35 mouse cellular contexts compared by ENCODE assay signal in genomic region chr5:136035285-136035684, GRCm38 (mm10). TPM values are rescaled to one million over a fixed set of nuclear protein-coding genes. Genes with fewer than 3 reads are reported as not detected.
DNase-seq lines count a peak whose midpoint lies in the region; ATAC-seq and TF ChIP-seq lines count a peak whose summit lies in the region.
"Had no signal": no experiment of that assay in that cellular context is flagged by ENCODE, and none has a peak within 500 bp of the region (broad histone marks: within the 10 kb centered on the region; RNA-seq: fewer than 3 reads in every experiment).

No protein-coding gene starts in this region.

- intact Hi-C loops in gastrocnemius, adult 2 months (cut with DNase I): no loop called here

- no peak for DNase-seq in gastrocnemius, adult 2 months
- no peak for DNase-seq in gastrocnemius, postnatal 25 days
- no peak for DNase-seq in thymus, postnatal 0 days (ENCODE audit: low spot score)
- no peak for DNase-seq in kidney, adult 2 months
- DNase-seq: adrenal gland, postnatal 10 days; adrenal gland, postnatal 36 days; B cell, adult 2 months; cerebellum, adult 11-12 months; cerebellum, adult 8-10 months; cerebellum, postnatal 10 days; cerebellum, postnatal 36 days; embryo, embryonic 11 days; gastrocnemius, postnatal 14 days; heart, adult 2 months had no signal

- no peak for TF ChIP-seq POLR2A in kidney, adult 2 months (IDR thresholded peaks at IDR 0.05; ENCODE audit: low read depth, low read length)

- H3K27me3 ChIP-seq in kidney, adult 2 months (replicated peaks; ENCODE audit: control insufficient read depth, insufficient read depth, low read length): no peaks in the 10 kb centered on the region
- H3K27me3 ChIP-seq: CH12.LX; embryonic facial prominence, embryonic 13.5 days; forebrain, embryonic 12.5 days; forebrain, embryonic 15.5 days; hindbrain, embryonic 12.5 days; hindbrain, embryonic 15.5 days; Patski had no signal

- ATAC-seq in monocyte, adult 5-6 weeks (replicated peaks; ENCODE audit: insufficient number of reproducible peaks, low FRiP score, low TSS enrichment, poor library complexity, severe bottlenecking): 0 out of 2 replicates have a peak, but pooled peaks have one; percentile 10
- ATAC-seq: forebrain, embryonic 15.5 days; Patski had no signal

- no peaks in the 10 kb centered on the region for H3K79me2 ChIP-seq in macrophage (ENCODE audit: inconsistent target)

- peaks cover 12% of the 10 kb centered on the region; the same call in 1 of the 2 replicates for H3K36me3 ChIP-seq in macrophage (ENCODE audit: inconsistent target)
- H3K36me3 ChIP-seq in kidney, adult 2 months (ENCODE audit: control insufficient read depth, insufficient read depth, low read length): no peaks in the 10 kb centered on the region

- no peak overlapping the region for H3K4me3 ChIP-seq in gastrocnemius, adult 2 months
- H3K4me3 ChIP-seq in macrophage (ENCODE audit: inconsistent target): no peak overlapping the region
- no peak overlapping the region for H3K4me3 ChIP-seq in kidney, adult 2 months (ENCODE audit: insufficient read depth, low read depth, low read length)
- H3K4me3 ChIP-seq: embryonic facial prominence, embryonic 10.5 days; embryonic facial prominence, embryonic 13.5 days; erythroblast, embryonic 14.5 days; forebrain, embryonic 12.5 days; forebrain, embryonic 15.5 days; heart, adult 2 months; hindbrain, embryonic 12.5 days; hindbrain, embryonic 15.5 days had no signal

- no CpG with 5 or more reads among the region's 1 CpGs for WGBS in macrophage (ENCODE audit: missing documents)
- 83% methylated on average over 1 of the region's 1 CpGs for WGBS in kidney, adult 2 months

- H3K27ac ChIP-seq in gastrocnemius, adult 2 months: peak overlapping the region; percentile 41
- peak overlapping the region; percentile 14 for H3K27ac ChIP-seq in macrophage
- H3K27ac ChIP-seq in kidney, adult 2 months (ENCODE audit: insufficient read depth, low read depth, low read length): no peak overlapping the region
- H3K27ac ChIP-seq: embryonic facial prominence, embryonic 10.5 days; embryonic facial prominence, embryonic 13.5 days; forebrain, embryonic 12.5 days; forebrain, embryonic 15.5 days; heart, adult 2 months; hindbrain, embryonic 12.5 days; hindbrain, embryonic 15.5 days had no signal

- H3K4me1 ChIP-seq in kidney, adult 2 months (ENCODE audit: control insufficient read depth, insufficient read depth, low read length): no peaks in the 10 kb centered on the region
- H3K4me1 ChIP-seq: forebrain, embryonic 15.5 days; hindbrain, embryonic 15.5 days had no signal

- no peak for TF ChIP-seq CTCF in gastrocnemius, adult 2 months (IDR thresholded peaks at IDR 0.05)
- TF ChIP-seq CTCF in kidney, adult 2 months (conservative IDR thresholded peaks at IDR 0.05; ENCODE audit: insufficient read depth, insufficient read length, low read depth, low read length): no peak

RNA-seq across cellular contexts. Expression of gene Upk3b, which starts 3.0 kb away (rescaled TPM):
- total RNA-seq in gastrocnemius, adult 2 months (2021): not detected
- total RNA-seq in gastrocnemius, postnatal 25 days (2021): under 1 TPM in 1 of 2 experiments, not detected in 1; 0.11 TPM
- total RNA-seq in macrophage (2018; cell fraction: chromatin; rRNA removed): 1 to 10 TPM in 1 of 26 experiments, under 1 TPM in 5, not detected in 20; 0.22 to 2.9 (median 0.37) TPM
- total RNA-seq in macrophage (2018; cell fraction: cytosol; rRNA removed): under 1 TPM in 15 of 26 experiments, not detected in 11; under 0.01 to 0.32 (median 0.17) TPM
- total RNA-seq in macrophage (2018; cell fraction: nucleus; rRNA removed): 1 to 10 TPM in 1 of 26 experiments, under 1 TPM in 11, not detected in 14; 0.11 to 1.4 (median 0.23) TPM
- polyA plus RNA-seq in macrophage (2018): not detected in 3 replicates
- not detected in 3 replicates for total RNA-seq in monocyte, adult 5-6 weeks (2017)
- polyA plus RNA-seq in thymus, postnatal 0 days (2015; fragmentation: Nextera tagmentation; extraction: Ambion mirVana): 0.32 and 0.48 TPM in 2 replicates
- polyA plus RNA-seq in kidney, adult 2 months (2012; rRNA removed): 7.7 and 8.1 TPM in 2 replicates
- total RNA-seq: CH12.LX; gastrocnemius, postnatal 14 days; hematopoietic stem cell, adult 5-6 weeks had no signal
- polyA plus RNA-seq: cortical plate, adult 2 months; erythroblast, embryonic 14.5 days; forebrain, embryonic 12.5 days; forebrain, embryonic 15.5 days; G1E; hindbrain, embryonic 15.5 days had no signal

RNA-seq across cellular contexts. Expression of gene Upk3bl, which starts 19.0 kb away (rescaled TPM):
- not detected for total RNA-seq in gastrocnemius, adult 2 months (2021)
- total RNA-seq in gastrocnemius, postnatal 25 days (2021): not detected
- not detected for total RNA-seq in macrophage (2018; cell fraction: chromatin; rRNA removed)
- total RNA-seq in macrophage (2018; cell fraction: cytosol; rRNA removed): not detected
- not detected for total RNA-seq in macrophage (2018; cell fraction: nucleus; rRNA removed)
- not detected in 3 replicates for polyA plus RNA-seq in macrophage (2018)
- not detected in 3 replicates for total RNA-seq in monocyte, adult 5-6 weeks (2017)
- 2.1 and 8.2 TPM in 2 replicates for polyA plus RNA-seq in thymus, postnatal 0 days (2015; fragmentation: Nextera tagmentation; extraction: Ambion mirVana)
- polyA plus RNA-seq in kidney, adult 2 months (2012; rRNA removed): 0.52 and 0.96 TPM in 2 replicates
- total RNA-seq: adrenal gland, adult 18-20 months; adrenal gland, postnatal 36 days; CH12.LX; G1E; gastrocnemius, adult 18-20 months; heart, adult 2 months; heart, postnatal 25 days; hematopoietic stem cell, adult 5-6 weeks had no signal
- polyA plus RNA-seq: erythroblast, embryonic 14.5 days; forebrain, embryonic 15.5 days; G1E; heart, adult 2 months; heart, postnatal 0 days had no signal

RNA-seq across cellular contexts. Expression of gene Dtx2, which starts 40.7 kb away (rescaled TPM):
- total RNA-seq in gastrocnemius, adult 2 months (2021): 1 to 10 TPM; 6.5 to 8.2 TPM
- total RNA-seq in gastrocnemius, postnatal 25 days (2021): 1 to 10 TPM; 5.9 to 7.3 TPM
- 100 to 1,000 TPM in 2 of 26 experiments, 10 to 100 TPM in 23, 1 to 10 TPM in 1; 7.0 to 116 (median 33.1) TPM for total RNA-seq in macrophage (2018; cell fraction: chromatin; rRNA removed)
- 10 to 100 TPM in 21 of 26 experiments, 1 to 10 TPM in 5; 7.6 to 49.8 (median 26.9) TPM for total RNA-seq in macrophage (2018; cell fraction: cytosol; rRNA removed)
- 10 to 100 TPM in 24 of 26 experiments, 1 to 10 TPM in 2; 6.1 to 96.6 (median 29.1) TPM for total RNA-seq in macrophage (2018; cell fraction: nucleus; rRNA removed)
- 7.6 to 10.1 TPM (median 9.4 TPM) in 3 replicates for polyA plus RNA-seq in macrophage (2018)
- total RNA-seq in monocyte, adult 5-6 weeks (2017): 5.4 to 11.2 TPM (median 6.8 TPM) in 3 replicates
- polyA plus RNA-seq in thymus, postnatal 0 days (2015; fragmentation: Nextera tagmentation; extraction: Ambion mirVana): 43.9 and 46.0 TPM in 2 replicates
- 16.3 and 16.7 TPM in 2 replicates for polyA plus RNA-seq in kidney, adult 2 months (2012; rRNA removed)

RNA-seq across cellular contexts. Expression of gene Rasa4, which starts 48.4 kb away (rescaled TPM):
- 10 to 100 TPM; 25.0 to 28.8 TPM for total RNA-seq in gastrocnemius, adult 2 months (2021)
- 10 to 100 TPM; 23.6 to 26.4 TPM for total RNA-seq in gastrocnemius, postnatal 25 days (2021)
- 1,000 to 10,000 TPM in 17 of 26 experiments, 100 to 1,000 TPM in 9; 637 to 2,788 (median 1,448) TPM for total RNA-seq in macrophage (2018; cell fraction: chromatin; rRNA removed)
- 100 to 1,000 TPM in 24 of 26 experiments, 10 to 100 TPM in 2; 98.6 to 294 (median 162) TPM for total RNA-seq in macrophage (2018; cell fraction: cytosol; rRNA removed)
- 1,000 to 10,000 TPM in 3 of 26 experiments, 100 to 1,000 TPM in 23; 233 to 2,281 (median 710) TPM for total RNA-seq in macrophage (2018; cell fraction: nucleus; rRNA removed)
- 51.3 to 186 TPM (median 61.5 TPM) in 3 replicates for polyA plus RNA-seq in macrophage (2018)
- 20.8 to 45.1 TPM (median 32.3 TPM) in 3 replicates for total RNA-seq in monocyte, adult 5-6 weeks (2017)
- polyA plus RNA-seq in thymus, postnatal 0 days (2015; fragmentation: Nextera tagmentation; extraction: Ambion mirVana): 11.2 and 13.3 TPM in 2 replicates
- 7.6 and 9.1 TPM in 2 replicates for polyA plus RNA-seq in kidney, adult 2 months (2012; rRNA removed)

RNA-seq across cellular contexts. Expression of gene Zp3, which starts 55.4 kb away (rescaled TPM):
- not detected for total RNA-seq in gastrocnemius, adult 2 months (2021)
- not detected for total RNA-seq in gastrocnemius, postnatal 25 days (2021)
- not detected for total RNA-seq in macrophage (2018; cell fraction: chromatin; rRNA removed)
- total RNA-seq in macrophage (2018; cell fraction: cytosol; rRNA removed): not detected
- not detected for total RNA-seq in macrophage (2018; cell fraction: nucleus; rRNA removed)
- not detected in 3 replicates for polyA plus RNA-seq in macrophage (2018)
- not detected in 3 replicates for total RNA-seq in monocyte, adult 5-6 weeks (2017)
- 0.53 and 0.64 TPM in 2 replicates for polyA plus RNA-seq in thymus, postnatal 0 days (2015; fragmentation: Nextera tagmentation; extraction: Ambion mirVana)
- 0.08 TPM in 1 of 2 replicates, not detected in the other for polyA plus RNA-seq in kidney, adult 2 months (2012; rRNA removed)
- total RNA-seq: adrenal gland, adult 18-20 months; adrenal gland, postnatal 36 days; G1E; gastrocnemius, adult 18-20 months; gastrocnemius, postnatal 14 days; heart, adult 2 months; heart, postnatal 25 days; hematopoietic stem cell, adult 5-6 weeks had no signal
- polyA plus RNA-seq: cortical plate, adult 2 months; embryonic facial prominence, embryonic 10.5 days; embryonic facial prominence, embryonic 13.5 days; erythroblast, embryonic 14.5 days; forebrain, embryonic 12.5 days; forebrain, embryonic 15.5 days; G1E; gonadal fat pad, adult 2 months; heart, adult 2 months; heart, embryonic 14.5 days; heart, postnatal 0 days; intestine, embryonic 14.5 days had no signal
